Mouse (Mus musculus): ENCODE results near the gene Usp35. TPM values are rescaled to one million over a fixed set of nuclear protein-coding genes. Genes with fewer than 3 reads are reported as not detected.

Usp35 gene
- total RNA-seq, 2 experiments from 2014 or later: 12.9 to 13.8 TPM

DNA sequence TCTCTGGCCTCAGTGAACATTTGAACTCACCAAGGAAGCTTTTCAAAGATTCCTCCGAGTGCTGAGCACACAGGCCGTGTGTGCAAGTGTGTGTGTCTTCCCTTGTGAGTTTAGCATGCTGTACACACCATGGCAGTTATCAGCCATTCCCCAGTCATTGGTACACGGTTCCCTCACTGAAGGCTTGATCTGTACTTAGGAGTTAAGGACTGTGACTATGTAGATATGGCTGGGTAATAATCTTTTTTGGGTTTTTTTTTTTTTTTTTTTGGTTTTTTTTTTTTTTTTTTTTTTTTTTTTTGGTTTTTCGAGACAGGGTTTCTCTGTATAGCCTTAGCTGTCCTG is 15.0 kb upstream of the Usp35 start:
- no peak for DNase-seq
- intact Hi-C loops (cut with DNase I): no loop called here

DNA sequence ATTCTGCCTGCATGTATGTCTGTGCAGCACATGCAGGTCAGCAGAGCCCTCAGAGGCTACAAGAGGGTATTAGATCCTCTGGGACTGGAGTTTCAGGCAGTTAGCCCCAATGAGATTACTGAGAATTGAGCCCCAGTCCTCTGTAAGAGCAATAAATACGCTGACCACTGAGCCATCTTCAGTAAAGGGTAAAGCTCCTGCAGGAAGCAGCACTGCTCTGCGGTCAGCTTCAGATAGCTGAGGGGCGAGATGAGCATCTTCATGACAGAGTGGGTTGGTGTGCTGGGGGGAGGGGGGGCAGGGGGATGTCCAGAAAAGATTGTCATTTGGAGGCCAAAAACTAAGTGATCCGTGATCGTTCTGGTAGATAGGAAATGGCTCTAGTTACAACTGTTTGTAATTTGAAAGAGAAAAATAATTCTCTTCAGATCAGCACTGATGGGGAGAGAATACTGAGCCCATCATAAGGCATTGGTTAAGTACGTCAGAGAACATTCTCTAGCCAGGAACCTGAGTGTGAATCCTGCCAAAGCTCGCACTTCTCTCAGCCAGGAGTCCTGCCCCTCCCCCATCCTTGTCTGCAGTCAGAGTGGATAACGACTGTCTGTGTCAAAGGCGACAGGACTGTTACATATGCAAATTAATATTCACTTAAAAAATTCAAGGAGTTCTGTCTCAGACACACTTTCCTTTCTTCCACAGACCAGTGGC is 14.4 kb upstream of the Usp35 start:
- DNase-seq: no peak
- intact Hi-C loops (cut with DNase I): no loop called here

- DNase-seq: peak; percentile 72
- intact Hi-C loops (cut with DNase I): no loop called here
These were observed 13.5 kb upstream of the Usp35 start for GRCm38 (mm10) chr7:97345229-97345871.

DNA sequence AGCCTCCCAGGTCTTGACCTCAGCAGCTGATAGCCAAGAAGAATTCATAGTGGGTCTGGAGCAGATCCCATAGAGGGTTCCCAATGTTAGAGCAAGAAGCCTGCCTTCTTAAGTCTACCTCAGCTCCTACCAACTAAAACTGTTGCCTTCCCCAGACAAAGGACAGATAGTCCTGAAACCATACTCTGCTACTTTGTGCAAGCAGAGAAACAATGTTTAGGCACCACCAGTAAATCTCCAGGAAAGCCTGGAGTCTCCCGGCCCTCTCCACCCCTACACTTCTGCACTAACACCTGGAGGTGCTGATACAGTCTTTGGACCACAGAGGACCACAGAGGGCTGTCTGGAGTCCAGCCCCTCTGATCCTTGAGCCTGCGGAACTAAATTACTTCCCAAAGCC is 12.8 kb upstream of the Usp35 start:
- intact Hi-C loops (cut with DNase I): no loop called here
- DNase-seq: no peak

DNA sequence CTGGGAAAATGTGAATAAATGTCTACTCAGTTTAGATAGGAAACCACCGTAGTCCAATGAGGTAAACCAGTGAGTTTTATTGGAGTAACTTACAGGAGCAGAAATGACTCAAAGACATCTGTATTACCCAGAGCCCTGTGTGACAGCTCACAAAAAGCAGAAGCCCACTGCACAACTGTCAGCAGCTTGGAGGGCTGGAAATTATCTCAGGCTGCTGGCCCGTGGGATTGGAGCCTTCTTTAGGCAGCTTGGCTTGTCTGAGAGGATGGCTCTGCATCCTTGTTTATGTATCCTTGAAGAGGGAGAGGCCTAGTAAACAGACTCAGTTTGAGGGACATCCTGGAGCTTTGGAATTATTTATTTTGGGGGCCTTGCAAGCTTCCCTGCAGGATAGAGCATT is 11.1 kb upstream of the Usp35 start:
- DNase-seq: no peak
- intact Hi-C loops (cut with DNase I): no loop called here

DNA sequence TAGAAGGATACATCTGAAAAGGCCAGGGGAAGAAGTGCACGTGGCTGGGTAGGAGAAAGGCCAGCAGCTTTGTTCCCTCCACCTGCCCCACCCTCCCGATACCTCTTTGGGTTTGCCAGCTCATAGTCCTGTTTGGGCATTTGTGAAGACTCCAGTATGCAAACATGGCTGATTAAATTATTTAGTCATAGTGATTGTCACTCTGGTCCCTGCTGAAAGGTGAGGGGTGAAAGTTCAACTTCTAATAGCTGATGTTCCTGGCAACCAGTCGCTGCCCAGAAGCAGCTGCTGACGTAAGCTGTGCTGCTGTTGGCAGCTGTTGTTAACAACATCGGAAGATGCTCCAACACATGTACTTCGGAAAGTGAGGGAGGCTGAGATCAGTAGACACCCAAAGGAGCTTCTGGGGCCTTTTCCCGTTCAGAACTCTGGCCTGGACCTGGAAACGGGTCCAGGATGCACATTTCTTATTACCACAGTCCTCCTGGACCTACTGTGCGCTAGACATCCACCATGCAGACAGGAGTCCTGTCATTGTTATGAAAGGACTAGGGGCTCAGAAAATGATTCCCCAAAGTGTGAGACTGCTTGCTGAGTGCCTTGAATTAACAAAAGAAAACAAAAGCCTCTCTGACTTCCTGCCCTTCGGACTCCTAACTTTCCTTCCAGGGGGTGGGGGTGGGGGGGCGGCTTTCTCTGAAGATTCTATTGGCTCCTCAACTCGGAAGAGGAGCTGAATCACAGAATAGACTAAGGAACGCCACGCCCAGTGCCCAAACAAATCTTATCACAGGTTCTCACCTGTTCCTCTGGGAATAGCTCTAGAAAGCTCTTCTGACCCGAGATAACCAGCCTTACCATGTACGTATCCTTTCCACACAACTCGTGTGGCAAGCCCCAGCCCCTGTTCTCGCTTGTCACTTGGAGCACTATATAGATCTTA is 9.4 kb upstream of the Usp35 start:
- no peak for DNase-seq
- intact Hi-C loops (cut with DNase I): no loop called here

GRCm38 (mm10) chr7:97339623-97340022 is 7.8 kb upstream of the Usp35 start:
- intact Hi-C loops (cut with DNase I): no loop called here
- no peak for DNase-seq

GRCm38 (mm10) chr7:97338593-97338992 is 6.8 kb upstream of the Usp35 start:
- no peak for DNase-seq
- intact Hi-C loops (cut with DNase I): no loop called here

- DNase-seq: no peak
- intact Hi-C loops (cut with DNase I): no loop called here
These were observed 4.9 kb upstream of the Usp35 start for GRCm38 (mm10) chr7:97336678-97337077.

GRCm38 (mm10) chr7:97334406-97334805 is 2.6 kb upstream of the Usp35 start:
- DNase-seq: no peak
- intact Hi-C loops (cut with DNase I): no loop called here

GRCm38 (mm10) chr7:97333113-97333898 is 1.5 kb upstream of the Usp35 start:
- intact Hi-C loops (cut with DNase I): no loop called here

DNA sequence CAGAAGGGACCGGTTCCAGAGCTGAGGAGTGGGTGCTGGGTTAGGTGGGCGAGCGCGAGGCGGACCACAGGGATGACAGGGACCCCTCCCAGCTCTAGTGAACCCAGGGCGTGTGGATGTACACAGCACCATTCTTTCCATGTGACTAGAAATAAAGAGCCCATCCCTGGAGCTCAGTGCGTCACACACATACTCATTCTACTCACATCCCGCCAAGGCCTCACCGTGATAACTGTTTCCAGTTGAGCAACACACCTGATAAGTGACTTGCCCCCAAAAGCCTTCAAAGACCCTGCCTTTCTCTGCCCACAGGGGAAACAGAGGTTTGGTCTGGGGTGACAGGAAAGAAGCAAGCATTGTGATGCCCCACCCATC is 834 bp upstream of the Usp35 start:
- no peak for DNase-seq
- intact Hi-C loops (cut with DNase I): no loop called here

More at GRCm38 (mm10) chr7:97333113-97333898, 1.5 kb upstream of the Usp35 start:
- no peak for DNase-seq

- intact Hi-C loops (cut with DNase I): no loop called here
- DNase-seq: no peak
These were observed 732 bp downstream of the Usp35 start for GRCm38 (mm10) chr7:97330931-97331645.

GRCm38 (mm10) chr7:97329676-97330075 is 2.1 kb downstream of the Usp35 start:
- intact Hi-C loops (cut with DNase I): no loop called here
- DNase-seq: no peak

DNA sequence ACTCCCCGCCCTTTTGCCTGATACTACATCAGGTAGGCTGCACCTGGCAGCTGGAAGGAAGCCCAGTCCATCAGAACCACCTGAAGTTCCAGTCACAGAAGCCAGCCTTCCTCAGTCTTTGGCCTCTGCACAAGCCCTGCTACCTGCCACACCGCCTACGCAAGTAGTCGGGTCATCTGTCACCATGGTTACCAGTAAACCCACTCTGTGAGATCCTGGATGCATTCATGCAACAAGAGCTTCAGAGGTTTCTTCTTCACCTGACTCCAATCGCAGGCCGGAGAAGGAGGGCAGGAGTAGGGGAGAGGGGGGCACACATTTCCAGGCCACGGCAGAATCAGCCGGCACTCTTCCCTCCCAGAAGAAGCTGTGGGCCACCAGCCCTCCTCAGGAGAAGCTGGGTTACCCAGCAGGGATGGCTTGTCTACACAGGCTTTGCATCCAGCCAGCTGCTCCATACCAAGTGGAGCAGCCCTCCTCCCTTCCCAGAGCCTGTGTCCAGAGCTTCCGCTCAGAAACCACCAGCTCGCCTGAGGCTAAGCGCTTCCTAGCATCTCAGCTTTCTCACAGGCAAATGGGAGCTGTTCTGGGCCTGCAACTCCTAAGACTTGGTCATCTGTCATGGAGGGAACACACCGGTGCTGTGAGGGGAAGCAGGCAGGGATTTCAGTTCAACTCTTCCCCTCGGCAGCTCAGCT is 2.8 kb downstream of the Usp35 start:
- intact Hi-C loops (cut with DNase I): no loop called here
- no peak for DNase-seq

DNA sequence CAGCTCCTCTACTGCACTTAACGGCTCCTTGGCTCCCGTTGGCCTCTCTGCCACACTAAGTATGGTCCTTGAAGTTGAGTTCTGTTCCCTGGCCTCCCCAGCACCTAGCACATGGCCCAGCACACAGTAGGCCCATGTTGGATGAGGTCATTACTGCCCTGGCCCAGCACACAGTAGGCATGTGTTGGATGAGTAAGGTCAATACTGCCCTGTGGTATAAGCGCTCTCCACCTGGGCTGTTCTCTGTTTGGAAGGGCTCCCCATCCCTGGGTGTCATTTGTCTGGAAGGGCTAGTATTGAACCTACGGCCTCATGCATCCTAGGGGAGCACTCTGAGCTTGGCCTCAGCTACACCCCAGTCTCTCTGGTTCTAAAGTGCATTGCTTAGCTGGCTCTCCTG is 4.4 kb downstream of the Usp35 start:
- no peak for DNase-seq
- intact Hi-C loops (cut with DNase I): no loop called here

DNA sequence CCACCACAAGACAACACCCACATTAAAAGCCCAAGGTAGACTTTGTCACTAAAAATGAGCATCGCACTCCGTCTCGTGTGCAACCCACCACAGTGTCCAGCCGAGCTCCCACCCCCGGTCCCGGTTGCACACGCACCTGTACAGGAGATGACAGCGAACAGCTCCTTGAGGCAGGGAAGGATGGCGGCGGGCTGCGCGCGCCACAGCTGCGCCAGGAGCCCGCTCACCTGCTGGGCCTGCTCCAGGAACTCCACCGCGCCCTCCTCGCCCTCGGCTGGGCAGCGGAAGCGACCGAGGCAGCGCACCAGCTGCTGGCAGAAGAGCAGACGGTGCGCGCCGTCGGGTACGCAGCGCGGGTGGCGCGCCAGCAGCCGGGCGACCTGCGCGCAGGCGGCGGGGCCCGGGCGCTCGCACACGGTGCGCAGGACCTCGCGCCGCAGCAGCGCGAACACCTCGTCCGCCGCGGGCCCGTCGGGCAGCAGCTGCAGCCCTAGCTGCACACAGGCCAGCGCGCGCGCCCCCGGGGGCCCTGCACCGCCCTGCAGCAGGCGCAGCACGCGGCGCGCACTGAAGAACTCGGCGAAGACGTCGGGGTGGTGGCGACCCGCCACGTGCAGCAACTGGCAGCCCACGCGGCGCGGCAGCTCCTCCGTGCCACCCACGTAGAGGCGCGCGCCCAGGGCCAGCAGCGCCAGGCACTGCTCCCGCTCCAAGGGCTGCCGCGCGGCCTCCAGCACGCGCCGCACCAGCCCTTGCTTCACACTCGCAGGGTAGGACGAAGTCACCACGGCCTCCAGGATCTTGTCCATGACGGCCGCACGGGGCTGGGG is 6.4 kb downstream of the Usp35 start:
- peak; percentile 38 for DNase-seq
- intact Hi-C loops (cut with DNase I): no loop called here

DNA sequence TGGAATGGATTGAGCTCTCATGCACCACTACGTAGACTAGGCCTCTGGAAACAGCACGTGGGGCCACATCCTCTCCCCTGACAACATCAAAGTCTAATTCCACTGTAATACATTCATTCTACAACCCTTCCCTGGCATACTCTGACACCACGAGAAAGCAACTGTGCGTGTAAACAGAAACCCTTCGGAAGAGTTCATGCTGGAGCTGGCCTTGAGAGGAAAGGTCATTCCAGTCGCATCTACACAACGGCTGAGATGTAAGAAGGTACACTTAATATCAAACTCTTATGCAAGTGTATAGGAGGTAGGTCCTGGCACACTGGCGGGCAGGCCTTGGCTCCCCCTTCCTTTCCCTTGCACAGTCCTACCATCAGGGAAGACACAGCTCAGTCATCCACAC is 7.5 kb downstream of the Usp35 start:
- intact Hi-C loops (cut with DNase I): no loop called here
- no peak for DNase-seq

DNA sequence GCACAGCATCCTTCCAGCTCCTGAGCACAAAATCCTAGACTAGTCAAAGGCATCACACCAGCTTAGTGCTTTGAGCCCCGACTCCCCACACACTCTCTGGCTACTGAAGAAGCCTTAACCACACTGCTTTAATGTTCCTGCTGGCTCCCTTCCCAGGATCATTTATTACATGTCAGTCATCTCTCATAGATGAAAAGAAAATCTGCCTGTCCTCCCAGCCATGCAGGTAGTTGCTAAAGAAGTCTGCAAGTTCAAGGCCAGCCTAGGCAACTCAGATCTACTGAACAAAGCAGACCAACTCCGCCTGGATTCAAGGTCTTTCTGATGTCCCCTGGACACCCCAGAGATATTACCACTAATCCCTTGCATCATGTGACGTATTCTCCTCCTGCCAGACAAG is 14.1 kb downstream of the Usp35 start:
- no peak for DNase-seq
- intact Hi-C loops (cut with DNase I): no loop called here

Data from left cerebral cortex, postnatal 4 days (tissue).